Mouse (Mus musculus) adrenal gland, adult (tissue): Measurements from ENCODE around the gene Top1.
"Not testable (repeated sequence)": the region's sequence is repeated elsewhere in the genome, so short reads cannot be mapped to it uniquely, and the experiment has no call there.

ENCODE experiments used
- DNase-seq, 2 experiments: peaks; one replicate each; pipeline ENCODE4 v3.0.0; 2022 to 2023; ENCODE audit warnings: low spot score in 1 of 2; ENCODE audit not compliant: inconsistent age in 2 of 2

The Top1 gene

DNA sequence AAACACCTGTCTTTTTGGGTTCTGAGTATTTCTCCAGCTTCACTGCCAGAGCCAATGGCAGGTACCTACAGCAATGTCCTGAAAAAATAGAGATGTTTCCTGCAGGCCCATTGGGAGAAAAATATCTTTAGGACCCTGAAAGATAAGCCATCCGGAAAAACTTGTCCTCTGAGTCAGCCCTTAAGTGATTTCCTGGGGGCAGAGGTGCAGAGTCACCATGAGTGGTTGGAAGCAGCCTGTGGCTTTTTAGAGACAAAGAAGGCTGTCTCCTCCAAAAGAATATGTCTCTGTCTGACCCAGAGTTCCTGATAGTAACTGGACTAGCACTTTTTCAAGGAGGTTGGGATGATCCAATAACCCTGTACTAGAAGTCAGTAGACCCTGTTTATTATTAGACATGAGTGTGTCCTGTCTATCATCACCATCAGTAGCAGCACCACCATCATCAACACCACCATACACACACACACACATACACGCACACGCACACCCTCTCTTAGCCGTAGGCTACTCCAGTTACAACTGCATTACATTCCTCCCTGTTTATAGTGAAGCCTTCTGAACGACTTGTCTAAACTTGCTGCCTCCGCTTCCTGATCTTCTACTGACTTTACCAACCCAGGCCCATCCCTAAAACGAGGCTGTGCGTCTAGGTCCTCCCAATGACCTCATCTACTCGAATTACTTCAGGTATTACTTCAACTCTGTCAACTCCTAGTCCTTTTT lies 14.7 kb upstream of the Top1 start:
- no peak for DNase-seq

DNA sequence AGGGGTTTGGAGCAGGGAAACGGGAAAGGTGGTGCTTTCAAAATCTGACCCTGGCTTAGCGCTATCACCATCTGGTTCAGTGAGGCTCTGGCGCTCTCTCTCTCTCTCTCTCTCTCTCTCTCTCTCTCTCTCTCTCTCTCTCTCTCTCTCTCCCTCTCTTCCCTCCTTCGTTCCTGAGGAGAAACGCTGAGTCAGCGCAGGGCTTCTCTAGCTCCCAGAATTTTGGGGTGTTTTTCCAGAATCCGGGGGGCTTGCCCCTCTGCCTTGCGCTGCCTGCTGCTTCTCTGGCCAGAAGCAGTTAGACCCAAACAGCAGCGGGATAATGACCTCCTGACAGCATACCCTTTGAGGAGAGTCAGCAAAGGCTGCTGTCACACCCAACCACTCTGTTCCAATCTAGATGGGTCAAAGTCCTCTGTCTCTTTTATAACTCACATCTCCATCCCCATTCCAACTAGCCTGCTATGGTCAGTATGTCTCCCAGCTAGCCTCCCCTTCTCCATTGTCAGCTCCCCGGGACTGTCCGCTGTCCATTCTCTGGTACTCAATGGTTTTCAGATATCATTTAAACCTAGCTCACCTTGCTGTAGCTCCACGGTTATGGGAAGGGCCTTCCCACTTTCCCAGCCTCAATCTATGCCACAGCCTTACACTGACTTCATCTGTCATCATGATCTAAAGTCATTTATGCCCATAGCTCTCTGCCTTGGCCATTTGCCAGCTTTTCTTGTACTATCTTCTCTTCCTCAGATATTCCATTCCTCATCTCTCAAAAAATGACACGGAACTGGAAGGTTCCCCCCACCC lies 5.6 kb upstream of the Top1 start:
- DNase-seq: no peak

DNA sequence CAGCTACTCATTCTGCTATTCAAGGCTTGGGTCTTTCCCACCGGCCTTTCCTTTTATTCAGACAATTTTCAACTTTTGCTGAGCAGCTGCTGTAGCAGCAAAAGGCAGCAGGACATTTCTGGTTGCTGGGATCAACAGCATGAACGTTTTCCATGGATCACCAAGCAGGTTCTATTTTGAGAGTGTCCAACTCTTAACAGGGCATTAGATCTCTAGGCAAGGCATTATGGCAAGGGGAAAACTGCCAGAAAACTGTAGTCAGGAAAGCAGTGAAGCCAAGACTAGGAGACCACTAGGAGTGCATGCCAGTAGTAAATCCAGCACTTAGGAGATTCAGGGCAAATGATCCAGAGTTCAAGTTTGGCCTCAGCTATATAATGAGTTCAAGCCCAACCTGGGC lies 4.5 kb upstream of the Top1 start:
- no peak for DNase-seq

GRCm38 (mm10) chr2:160646144-160646844 lies 606 bp downstream of the Top1 start:
- peak; percentile 74 to 92 for DNase-seq

GRCm38 (mm10) chr2:160646845-160647178 lies 1.1 kb downstream of the Top1 start:
- DNase-seq: peak in 1 of 2 experiments; percentile 90

DNA sequence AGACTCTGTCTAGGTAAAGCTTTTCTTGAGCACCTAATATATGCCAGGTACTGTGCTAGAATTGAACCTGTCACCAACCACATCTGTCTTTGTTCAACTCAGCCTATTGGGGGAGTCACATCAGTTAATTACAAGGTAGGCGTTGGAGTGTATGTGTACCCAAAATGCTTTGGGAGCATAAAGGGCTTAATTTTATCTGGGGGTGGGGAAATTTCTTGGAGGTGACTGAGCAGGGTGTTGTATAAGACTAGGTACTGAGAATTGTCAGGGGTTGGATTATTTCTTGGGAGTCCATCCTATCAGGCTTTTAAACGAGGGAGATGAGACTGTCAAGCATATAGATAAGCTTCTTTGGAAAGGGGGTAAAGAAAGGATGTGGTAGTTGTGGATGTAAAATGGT lies 2.4 kb downstream of the Top1 start:
- DNase-seq: no peak

DNA sequence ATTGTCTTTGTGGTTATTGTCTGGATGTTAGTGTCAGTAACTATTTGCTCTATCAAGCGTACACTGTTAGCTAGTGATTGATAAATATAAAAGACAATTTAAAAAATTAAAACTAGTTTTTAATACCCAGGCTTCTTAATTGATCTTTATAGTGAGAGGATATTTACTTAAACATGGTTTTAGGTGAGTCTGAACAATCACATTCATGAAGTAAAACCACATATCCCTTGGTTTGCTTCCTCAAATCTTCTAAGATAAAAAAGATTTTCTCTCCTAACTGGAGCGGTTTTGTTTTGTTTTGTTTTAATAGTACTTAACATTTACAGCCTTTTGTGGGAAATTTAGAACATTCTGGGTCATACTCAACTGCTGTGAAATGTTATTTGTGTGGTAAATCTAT lies 3.4 kb downstream of the Top1 start:
- DNase-seq: no peak

DNA sequence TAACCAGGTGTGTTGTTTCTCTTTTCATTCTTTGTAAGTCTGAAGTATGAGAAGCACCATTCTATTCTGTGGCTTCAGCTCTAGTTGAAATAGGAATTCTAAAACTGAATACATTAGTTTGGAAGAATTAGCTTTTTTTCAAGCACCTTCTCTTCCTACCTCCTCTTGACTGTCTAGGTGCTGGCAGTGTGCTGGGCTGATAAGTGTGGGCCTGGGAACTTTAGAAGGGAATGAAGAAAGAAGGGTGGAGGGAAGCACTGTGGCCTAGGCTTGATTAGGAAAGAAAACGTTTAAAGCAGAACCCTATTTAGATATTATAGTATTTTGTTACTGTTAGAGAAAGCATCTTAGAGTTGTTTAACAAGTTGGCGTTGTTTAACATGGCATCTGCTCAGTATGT lies 5.5 kb downstream of the Top1 start:
- no peak for DNase-seq

- DNase-seq: no peak
Measured at GRCm38 (mm10) chr2:160653218-160653617, 7.5 kb downstream of the Top1 start.

DNA sequence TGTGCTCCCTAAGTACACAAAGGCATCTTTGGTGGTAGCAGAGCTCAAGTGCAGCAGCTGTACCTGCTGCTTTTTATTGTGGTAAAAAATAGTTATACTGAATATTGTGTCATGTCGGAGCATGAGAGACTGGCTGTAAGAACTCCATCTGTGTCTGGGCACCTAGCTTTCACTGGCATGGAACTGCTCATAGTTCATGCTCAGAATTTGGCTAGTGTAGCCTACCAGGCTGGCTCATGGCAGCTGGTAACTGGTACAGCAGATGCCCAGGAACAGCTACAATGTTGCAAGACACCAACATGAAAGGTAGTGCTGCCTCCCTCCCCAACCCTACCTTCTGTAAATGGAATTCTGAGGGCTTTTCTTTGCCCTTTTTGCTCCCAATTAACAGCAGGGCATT lies 9.9 kb downstream of the Top1 start:
- DNase-seq: no peak

DNA sequence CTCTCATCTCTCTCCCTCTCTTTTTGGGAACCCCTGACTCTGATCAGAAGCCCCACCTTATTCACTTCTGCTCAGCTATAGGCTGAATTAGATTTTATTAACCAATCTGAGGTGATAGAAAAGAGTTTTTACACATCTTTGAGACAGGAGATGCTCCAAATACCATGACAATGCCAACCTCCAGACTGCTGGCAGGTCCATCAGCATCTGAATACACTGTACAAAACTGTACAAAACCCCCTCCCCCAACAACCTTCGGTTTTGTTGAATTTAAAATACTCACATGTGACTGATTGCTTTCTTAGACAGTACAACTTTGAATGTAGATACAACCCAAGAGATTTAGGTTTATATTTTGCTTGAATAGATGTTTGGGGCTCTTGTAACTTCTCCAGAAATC lies 10.5 kb downstream of the Top1 start:
- no peak for DNase-seq

DNA sequence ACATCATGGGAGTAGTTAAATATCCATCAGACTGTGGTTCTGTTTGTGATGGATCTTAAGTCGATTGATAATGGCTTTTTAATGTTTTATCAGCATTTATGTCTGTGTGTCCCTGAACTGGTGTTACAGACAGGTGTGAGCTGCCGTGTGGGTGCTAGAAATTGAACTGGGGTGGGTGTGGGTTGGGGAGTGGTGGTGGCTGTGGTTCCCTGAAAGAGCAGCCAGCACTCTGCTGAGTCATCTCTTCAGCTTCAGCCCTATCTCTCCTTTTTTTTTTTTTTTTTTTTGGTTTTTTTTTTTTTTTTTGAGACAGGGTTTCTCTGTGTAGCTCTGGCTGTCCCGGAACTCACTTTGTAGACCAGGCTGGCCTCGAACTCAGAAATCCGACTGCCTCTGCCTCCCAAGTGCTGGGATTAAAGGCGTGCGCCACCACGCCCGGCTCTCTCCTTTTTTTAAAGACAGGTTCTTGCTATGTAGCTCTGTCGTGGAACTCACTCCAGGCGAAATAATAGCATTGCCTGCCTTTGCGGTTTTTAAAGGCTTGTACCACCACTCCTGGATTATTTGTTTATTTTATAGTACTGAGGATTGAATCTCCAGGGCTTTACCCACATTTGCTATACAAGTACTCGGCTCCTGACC lies 12.2 kb downstream of the Top1 start:
- DNase-seq: no peak

DNA sequence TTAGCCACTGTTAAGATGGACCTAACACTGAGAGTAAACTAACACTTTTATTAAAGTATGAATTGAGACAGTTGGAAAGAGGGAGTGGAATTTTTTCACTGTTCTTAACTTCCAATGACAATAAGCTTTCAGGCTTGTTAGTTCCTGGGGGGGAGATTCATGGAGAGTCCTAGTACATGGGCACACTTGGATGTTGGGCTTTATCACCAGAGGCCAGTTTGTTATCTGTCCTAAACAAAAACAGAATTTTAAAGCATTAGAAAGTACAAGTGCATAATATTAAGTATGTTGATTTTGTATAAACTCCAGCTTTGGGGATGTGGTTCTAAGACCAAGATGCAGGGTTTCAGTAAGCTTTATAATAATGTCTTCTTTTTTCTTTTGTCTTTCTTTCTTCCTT lies 13.1 kb downstream of the Top1 start:
- DNase-seq: no peak

GRCm38 (mm10) chr2:160664421-160664820 lies 18.7 kb downstream of the Top1 start:
- DNase-seq: no peak

DNA sequence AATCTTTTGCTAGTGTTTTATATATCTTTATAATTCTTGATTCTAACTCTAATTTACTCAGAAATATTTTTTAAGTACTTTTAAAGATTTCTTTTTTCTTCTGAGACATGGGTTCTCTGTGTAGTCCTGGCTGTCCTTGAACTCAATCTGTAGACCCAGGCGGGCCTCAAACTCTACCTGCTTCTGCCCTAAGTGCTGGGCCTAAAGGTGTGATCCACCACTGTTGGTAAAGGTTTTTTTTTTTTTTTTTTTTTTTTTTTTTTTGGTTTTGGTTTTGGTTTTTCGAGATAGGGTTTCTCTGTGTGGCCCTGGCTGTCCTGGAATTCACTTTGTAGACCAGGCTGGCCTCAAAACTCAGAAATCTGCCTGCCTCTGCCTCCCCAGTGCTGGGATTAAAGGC lies 19.3 kb downstream of the Top1 start:
- not testable (repeated sequence) for DNase-seq

- no peak for DNase-seq
Measured at GRCm38 (mm10) chr2:160667259-160667658, 21.6 kb downstream of the Top1 start.

DNA sequence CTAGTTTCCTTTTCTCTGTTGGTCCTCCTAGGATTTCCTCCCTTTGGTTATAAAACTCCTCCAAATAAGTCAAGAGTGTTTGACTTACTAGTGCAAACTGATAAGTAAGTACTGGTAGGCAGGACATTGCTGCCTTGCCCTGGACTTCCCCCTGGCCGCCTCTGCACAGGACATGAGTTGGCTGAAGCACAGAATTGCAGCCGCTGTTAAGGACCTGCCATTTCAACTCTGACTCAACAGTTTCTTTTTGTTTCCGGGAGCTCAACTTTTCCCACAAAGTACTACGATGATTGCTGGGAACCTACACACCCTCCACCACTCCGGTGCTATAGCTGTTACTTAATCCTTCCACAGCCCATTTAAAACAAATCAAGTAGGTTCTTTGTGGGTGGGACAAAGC lies 54.6 kb downstream of the Top1 start:
- peak; percentile 58 to 76 for DNase-seq

- DNase-seq: no peak
Measured at GRCm38 (mm10) chr2:160701603-160702002, 55.9 kb downstream of the Top1 start.

DNA sequence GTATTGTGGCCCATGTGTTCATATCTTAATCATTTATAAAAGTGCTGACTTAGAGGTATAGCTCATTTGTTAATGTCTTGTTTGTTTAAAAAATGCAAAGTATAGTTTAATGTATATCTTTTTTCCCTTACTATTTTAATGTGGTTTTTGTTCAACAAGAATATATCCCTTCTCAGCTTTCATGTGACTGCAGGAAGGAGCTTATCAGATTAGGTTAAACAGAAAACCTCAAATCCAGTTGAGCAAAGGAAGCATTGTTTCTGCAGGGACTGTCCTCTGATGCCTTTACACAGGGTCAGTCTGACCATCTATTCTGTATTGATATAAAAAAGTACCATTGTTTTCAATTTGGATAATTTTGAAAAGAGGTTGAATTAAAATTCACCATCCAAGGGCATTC lies 57.1 kb downstream of the Top1 start:
- DNase-seq: no peak

GRCm38 (mm10) chr2:160707673-160708072 lies 62.0 kb downstream of the Top1 start:
- DNase-seq: no peak

DNA sequence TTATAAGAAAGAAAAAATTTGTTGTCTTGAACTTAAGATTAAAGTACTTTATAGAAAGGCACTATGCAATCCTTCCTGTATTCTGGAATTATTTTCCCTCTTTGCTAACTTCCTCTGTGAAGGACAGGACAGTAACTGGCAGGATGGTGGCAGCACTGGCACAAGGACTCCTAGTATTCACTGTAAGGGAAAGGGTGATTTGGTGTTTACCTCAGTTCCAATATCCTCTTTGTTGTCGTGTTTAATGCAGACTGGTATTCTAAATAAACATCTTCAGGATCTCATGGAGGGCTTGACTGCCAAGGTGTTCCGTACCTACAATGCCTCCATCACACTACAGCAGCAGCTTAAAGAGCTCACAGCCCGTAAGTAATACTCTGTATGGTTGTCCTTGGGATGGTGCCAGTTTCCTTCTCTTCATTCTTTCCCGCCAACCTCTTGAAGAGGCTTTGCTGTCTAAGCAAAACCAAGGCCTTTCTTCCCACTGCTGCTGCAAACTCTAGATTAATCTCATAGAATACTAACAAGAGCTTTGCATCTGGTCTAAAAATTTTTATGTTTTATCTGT lies 69.9 kb downstream of the Top1 start:
- no peak for DNase-seq
